Mouse (Mus musculus): Measurements from ENCODE around the gene Slc35a2. TPM values are rescaled to one million over a fixed set of nuclear protein-coding genes. Genes with fewer than 3 reads are reported as not detected.

Gene Slc35a2
- polyA plus RNA-seq (2012; rRNA removed), result 34.7 and 49.5 TPM in 2 replicates

DNA sequence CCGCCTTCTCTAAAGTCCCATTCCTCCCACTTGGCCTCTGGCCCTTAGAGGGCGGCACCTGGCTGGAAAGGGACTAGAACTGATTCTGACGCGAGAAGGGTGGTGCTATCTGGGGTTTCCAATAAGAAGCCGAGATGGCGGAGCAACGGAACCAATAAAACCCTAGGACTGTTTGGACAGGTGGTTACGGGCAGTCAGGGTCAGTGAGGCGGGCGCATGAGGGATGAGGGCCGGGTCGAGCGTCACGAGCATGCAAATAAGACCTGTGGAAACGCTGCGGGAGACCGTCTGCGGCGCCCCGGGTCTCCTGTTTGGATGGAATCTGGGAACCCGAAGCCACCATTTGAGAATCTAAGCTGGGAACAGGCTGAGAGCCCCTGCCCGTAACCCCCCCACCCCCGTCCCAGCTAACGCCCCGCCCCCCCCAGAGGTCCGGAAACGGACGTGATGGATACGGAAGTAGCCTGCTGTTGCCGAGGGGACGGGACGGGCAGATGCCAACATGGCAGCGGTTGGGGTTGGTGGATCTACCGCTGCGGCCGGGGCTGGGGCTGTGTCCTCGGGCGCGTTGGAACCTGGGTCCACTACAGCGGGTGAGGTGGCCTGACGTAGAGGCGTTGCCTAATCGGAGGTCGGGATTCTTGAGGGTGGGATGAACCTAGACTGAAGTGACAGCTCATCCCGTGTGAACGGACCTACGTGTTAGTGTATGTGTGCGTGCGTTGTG, at the start of gene Slc35a2:
TSS of gene Slc35a2 (plus strand) at position 188 of the 727 bp plus-strand sequence.
- H3K27ac ChIP-seq (ENCODE audit: insufficient read depth, low read length), result peak within 1 kb of the TSS; percentile 82
- WGBS, result 16% methylated on average over 49 of the region's 49 CpGs
- no peaks in the 10 kb centered on the region for H3K27me3 ChIP-seq (ENCODE audit: control insufficient read depth, insufficient read depth, low read length)
- TF ChIP-seq CTCF (IDR thresholded peaks at IDR 0.05; ENCODE audit: extremely low read depth, insufficient read depth, insufficient read length, insufficient replicate concordance) (no peak), POLR2A (IDR thresholded peaks at IDR 0.05; ENCODE audit: low read depth, low read length) (peak; percentile 22; the same call in 1 of the 2 replicates)
- peak within 1 kb of the TSS; percentile 73 for H3K4me3 ChIP-seq (ENCODE audit: extremely low read depth, insufficient read depth, insufficient read length)
- peaks cover 1% of the 10 kb centered on the region; the same call in 1 of the 2 replicates for H3K36me3 ChIP-seq (ENCODE audit: control insufficient read depth, insufficient read depth, low read length)
- H3K4me1 ChIP-seq (ENCODE audit: control insufficient read depth, insufficient read depth, insufficient read length), result no peaks in the 10 kb centered on the region; the same call in 1 of the 2 replicates
- DNase-seq (ENCODE audit: low read depth in 1 of 2, low spot score in 2 of 2), result peak; percentile 64 to 71

DNA sequence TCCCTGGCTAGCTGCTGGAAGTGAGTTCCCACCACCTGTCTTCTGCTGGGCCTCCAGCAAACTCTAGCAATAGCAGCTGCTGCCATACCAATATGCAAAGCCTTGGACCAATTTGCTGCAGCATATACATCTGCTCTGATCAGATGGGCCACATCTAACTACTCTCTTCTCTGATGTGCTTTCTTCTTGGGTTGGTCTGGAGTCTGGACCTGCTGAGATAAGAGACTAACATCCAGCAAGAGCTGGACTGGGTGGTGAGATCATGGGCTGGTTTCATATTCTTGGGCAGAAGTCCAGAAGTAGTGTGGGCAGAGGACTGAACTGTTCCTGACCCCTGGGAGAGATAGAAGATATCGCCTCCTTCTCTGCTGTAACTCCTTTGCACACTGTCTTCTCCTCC, 46.7 kb upstream of the Slc35a2 start:
- peak overlapping the region; percentile 70; the same call in 1 of the 2 replicates for H3K27ac ChIP-seq (ENCODE audit: insufficient read depth, low read length)
- TF ChIP-seq POLR2A (IDR thresholded peaks at IDR 0.05; ENCODE audit: low read depth, low read length) (no peak), CTCF (IDR thresholded peaks at IDR 0.05; ENCODE audit: extremely low read depth, insufficient read depth, insufficient read length, insufficient replicate concordance) (no peak)
- no peaks in the 10 kb centered on the region for H3K4me1 ChIP-seq (ENCODE audit: control insufficient read depth, insufficient read depth, insufficient read length)

DNA sequence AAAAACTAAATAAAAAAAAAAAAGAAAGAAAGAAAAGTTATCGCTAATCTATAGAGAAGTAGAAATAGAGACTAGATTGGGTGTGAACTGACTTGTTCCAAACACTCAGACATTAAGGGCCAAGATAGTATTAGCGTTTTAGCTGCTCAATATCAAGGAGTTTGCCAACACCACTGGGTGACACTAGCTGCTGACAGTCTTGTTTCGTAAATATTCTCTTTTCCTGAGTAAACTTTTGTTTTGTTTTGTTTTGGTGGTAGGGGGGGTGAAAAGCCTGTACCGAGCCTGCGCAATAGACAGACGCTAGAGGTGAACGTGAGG, 43.0 kb upstream of the Slc35a2 start:
- no peaks in the 10 kb centered on the region for H3K27me3 ChIP-seq (ENCODE audit: control insufficient read depth, insufficient read depth, low read length)
- TF ChIP-seq CTCF (IDR thresholded peaks at IDR 0.05; ENCODE audit: extremely low read depth, insufficient read depth, insufficient read length, insufficient replicate concordance) (no peak), POLR2A (IDR thresholded peaks at IDR 0.05; ENCODE audit: low read depth, low read length) (no peak)
- no peaks in the 10 kb centered on the region for H3K36me3 ChIP-seq (ENCODE audit: control insufficient read depth, insufficient read depth, low read length)
- DNase-seq (ENCODE audit: low read depth in 1 of 2, low spot score in 2 of 2), result no peak
- H3K4me1 ChIP-seq (ENCODE audit: control insufficient read depth, insufficient read depth, insufficient read length), result peaks cover 7% of the 10 kb centered on the region
- H3K27ac ChIP-seq (ENCODE audit: insufficient read depth, low read length), result no peak overlapping the region; the same call in 1 of the 2 replicates
- WGBS, result 30% methylated on average over 7 of the region's 7 CpGs
- peak overlapping the region; percentile 42 for H3K4me3 ChIP-seq (ENCODE audit: extremely low read depth, insufficient read depth, insufficient read length)

More for the DNA sequence above, 46.7 kb upstream of the Slc35a2 start:
- Histone ChIP-seq H3K4me3 (ENCODE audit: extremely low read depth, insufficient read depth, insufficient read length) (no peak overlapping the region), H3K27me3 (ENCODE audit: control insufficient read depth, insufficient read depth, low read length) (no peaks in the 10 kb centered on the region), H3K36me3 (ENCODE audit: control insufficient read depth, insufficient read depth, low read length) (no peaks in the 10 kb centered on the region)
- DNase-seq (ENCODE audit: low read depth in 1 of 2, low spot score in 2 of 2), result no peak
- 80% methylated on average over 1 of the region's 1 CpGs for WGBS

DNA sequence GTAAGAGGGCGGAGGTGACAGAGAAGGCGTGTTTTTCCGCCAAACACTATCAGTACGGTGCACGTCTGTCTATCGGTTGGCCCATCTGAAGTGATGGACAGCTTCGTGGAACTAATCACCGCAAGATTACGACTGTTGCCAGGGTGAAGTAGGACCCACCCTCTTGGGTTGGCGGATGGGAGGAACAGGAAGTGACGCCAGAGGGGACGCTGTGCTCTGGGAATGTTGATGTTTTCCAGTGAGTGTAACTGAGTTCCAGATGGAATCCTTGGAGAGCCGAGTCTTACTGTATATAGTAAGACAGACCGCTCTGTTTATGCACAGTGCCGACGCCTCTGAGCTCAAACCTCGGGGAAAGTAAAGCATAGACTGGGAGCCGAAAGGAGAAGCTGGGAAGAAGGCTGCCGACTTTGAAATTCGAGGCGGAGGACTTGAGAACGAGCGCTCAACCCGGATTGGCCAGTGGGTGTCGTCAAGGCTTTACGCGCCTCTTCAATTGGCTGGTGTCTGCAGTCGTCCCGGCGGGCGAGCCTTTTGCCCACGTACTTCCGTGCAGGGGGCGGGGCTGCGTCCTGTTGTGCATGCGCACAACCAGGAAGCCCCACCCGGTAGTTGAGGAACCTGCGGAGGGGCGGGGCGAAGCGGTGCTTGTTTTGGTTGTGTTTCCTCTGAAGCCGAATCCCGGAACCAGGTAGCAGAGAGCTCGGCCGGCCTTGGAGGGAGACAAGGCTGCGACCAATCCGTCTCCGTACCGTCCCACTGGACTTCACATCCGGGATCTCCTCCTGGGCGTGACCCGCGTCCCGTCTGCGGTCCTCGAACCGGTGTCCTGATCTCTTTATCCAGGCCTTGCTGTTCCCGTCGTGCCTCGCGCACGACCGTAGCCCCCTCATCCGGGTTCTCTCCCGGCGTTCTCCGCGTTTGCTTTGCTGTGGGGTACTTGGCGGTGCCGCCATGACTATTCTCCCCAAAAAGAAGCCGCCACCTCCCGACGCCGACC, 42.4 kb upstream of the Slc35a2 start, which contains the start of gene Otud5:
TSS of gene Otud5 (plus strand) at position 202 of the 1,000 bp plus-strand sequence.
- no peaks in the 10 kb centered on the region for H3K27me3 ChIP-seq (ENCODE audit: control insufficient read depth, insufficient read depth, low read length)
- H3K27ac ChIP-seq (ENCODE audit: insufficient read depth, low read length), result peak within 1 kb of the TSS; percentile 99
- H3K4me3 ChIP-seq (ENCODE audit: extremely low read depth, insufficient read depth, insufficient read length), result peak within 1 kb of the TSS; percentile 80
- TF ChIP-seq POLR2A (IDR thresholded peaks at IDR 0.05; ENCODE audit: low read depth, low read length), result peak; percentile 19
- no peak for TF ChIP-seq CTCF (IDR thresholded peaks at IDR 0.05; ENCODE audit: extremely low read depth, insufficient read depth, insufficient read length, insufficient replicate concordance)
- peaks cover 7% of the 10 kb centered on the region for H3K4me1 ChIP-seq (ENCODE audit: control insufficient read depth, insufficient read depth, insufficient read length)
- 30% methylated on average over 74 of the region's 74 CpGs for WGBS
- H3K36me3 ChIP-seq (ENCODE audit: control insufficient read depth, insufficient read depth, low read length), result no peaks in the 10 kb centered on the region
- DNase-seq (ENCODE audit: low read depth in 1 of 2, low spot score in 2 of 2), result peak; percentile 93 to 94

DNA sequence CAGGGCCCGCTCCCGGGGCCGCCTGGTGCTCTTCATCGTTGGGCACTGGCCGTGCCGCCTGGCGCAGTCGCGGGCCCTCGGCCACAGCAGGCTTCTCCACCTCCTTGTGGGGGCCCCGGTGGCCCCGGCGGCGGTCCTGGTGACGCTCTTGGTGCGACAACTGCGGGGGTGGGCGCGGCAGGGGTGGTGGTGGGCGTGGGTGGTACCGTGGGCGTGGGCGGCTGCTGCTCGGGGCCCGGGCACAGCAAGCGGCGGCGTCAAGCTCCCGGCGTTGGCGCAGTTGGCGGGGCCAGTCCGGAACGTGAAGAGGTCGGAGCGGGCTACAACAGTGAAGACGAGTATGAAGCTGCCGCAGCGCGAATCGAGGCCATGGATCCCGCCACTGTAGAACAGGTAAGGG, 41.5 kb upstream of the Slc35a2 start:
- H3K4me3 ChIP-seq (ENCODE audit: extremely low read depth, insufficient read depth, insufficient read length), result peak overlapping the region; percentile 80
- DNase-seq (ENCODE audit: low read depth in 1 of 2, low spot score in 2 of 2), result peak in 1 of 2 experiments; percentile 6
- H3K4me1 ChIP-seq (ENCODE audit: control insufficient read depth, insufficient read depth, insufficient read length), result peaks cover 7% of the 10 kb centered on the region
- TF ChIP-seq POLR2A (IDR thresholded peaks at IDR 0.05; ENCODE audit: low read depth, low read length) (no peak), CTCF (IDR thresholded peaks at IDR 0.05; ENCODE audit: extremely low read depth, insufficient read depth, insufficient read length, insufficient replicate concordance) (no peak)
- WGBS, result 32% methylated on average over 42 of the region's 42 CpGs
- no peaks in the 10 kb centered on the region for H3K36me3 ChIP-seq (ENCODE audit: control insufficient read depth, insufficient read depth, low read length)
- no peaks in the 10 kb centered on the region for H3K27me3 ChIP-seq (ENCODE audit: control insufficient read depth, insufficient read depth, low read length)
- peak overlapping the region; percentile 99 for H3K27ac ChIP-seq (ENCODE audit: insufficient read depth, low read length)

DNA sequence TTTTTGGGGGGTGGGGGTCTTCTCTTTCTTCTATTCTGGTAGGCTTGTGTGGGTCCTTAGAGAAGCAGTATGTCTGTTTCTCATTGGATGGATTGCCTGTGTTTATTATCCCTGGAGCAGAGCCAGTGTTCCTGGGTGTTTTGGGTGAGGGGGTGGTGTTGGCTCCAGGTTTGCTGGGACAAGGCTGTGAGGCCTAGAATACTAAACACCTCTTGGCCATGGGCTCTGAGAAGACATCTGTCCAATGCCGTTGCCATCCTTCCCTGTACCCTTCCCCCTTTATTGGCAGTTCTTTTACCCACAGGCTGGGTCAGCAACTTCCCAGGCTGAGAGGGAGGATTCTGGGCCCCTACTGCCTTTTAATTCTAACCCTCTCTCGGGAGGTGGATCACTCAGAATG, 36.0 kb upstream of the Slc35a2 start:
- Histone ChIP-seq H3K36me3 (ENCODE audit: control insufficient read depth, insufficient read depth, low read length) (peaks cover 2% of the 10 kb centered on the region; the same call in 1 of the 2 replicates), H3K27me3 (ENCODE audit: control insufficient read depth, insufficient read depth, low read length) (no peaks in the 10 kb centered on the region), H3K4me3 (ENCODE audit: extremely low read depth, insufficient read depth, insufficient read length) (no peak overlapping the region), H3K27ac (ENCODE audit: insufficient read depth, low read length) (no peak overlapping the region), H3K4me1 (ENCODE audit: control insufficient read depth, insufficient read depth, insufficient read length) (peaks cover 6% of the 10 kb centered on the region)
- 85% methylated on average over 2 of the region's 2 CpGs for WGBS
- no peak for DNase-seq (ENCODE audit: low read depth in 1 of 2, low spot score in 2 of 2)
- no peak for TF ChIP-seq POLR2A (IDR thresholded peaks at IDR 0.05; ENCODE audit: low read depth, low read length)
- no peak for TF ChIP-seq CTCF (IDR thresholded peaks at IDR 0.05; ENCODE audit: extremely low read depth, insufficient read depth, insufficient read length, insufficient replicate concordance)
